Mouse (Mus musculus) hematopoietic multipotent progenitor cell, adult 10-12 weeks (in vitro differentiated cells): ENCODE results near the gene Ddit4. TPM values are rescaled to one million over a fixed set of nuclear protein-coding genes. Genes with fewer than 3 reads are reported as not detected.

Experiments used
- polyA plus RNA-seq: library from polyadenylated mRNA; stranded (reverse); fragments of >175 nt; gene quantifications from 2 replicates; pipeline ENCODE4 v1.2.3, GENCODE M21; 2012; ENCODE audit warnings: low replicate concordance

Gene Ddit4
- 49.2 and 61.1 TPM in 2 replicates for polyA plus RNA-seq

DNA sequence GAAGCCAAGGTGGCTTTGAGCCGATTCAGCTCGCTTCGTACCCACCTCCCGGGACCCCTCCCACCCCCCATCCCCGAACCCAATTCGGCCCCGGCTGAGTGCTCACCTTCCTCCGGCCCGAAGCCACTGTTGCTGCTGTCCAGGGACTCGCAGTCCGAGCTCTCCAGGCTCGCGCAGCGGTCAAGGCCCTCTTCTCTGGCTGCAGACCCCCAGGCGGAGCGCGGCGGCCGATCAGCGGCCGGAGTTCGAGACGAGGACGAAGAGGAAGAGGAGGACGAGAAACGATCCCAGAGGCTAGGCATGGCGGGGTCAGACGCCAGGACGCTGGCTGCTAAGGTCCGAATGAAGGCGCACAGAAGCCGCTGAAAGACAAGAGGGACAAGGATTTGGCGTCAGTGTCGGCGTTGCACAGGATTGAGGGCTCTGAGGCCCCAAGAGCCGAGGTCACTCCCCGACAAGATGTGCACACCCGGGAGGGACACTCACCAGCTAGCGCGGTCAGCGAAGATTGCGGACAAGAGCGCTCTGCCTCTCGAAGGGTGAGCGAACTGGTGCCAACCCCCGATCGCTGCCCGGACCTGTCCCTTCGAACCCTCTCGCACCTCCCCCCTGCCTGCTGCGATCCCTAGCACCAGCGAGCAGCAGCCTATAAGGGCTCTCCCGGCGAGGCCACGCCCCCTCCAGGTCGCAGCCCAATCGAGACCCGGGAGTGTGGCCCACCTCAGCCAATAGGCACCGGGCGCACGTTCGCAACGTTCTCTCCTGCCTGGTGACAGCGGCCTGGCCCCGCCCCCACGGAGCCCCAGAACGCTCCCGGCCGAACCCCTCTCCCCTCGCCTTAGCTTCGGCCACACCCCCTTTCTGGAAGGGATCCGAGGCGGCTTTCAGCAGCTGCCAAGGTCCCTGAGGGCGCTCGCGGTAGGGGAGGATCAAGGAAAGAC, at the start of gene Ddit4:
Gene Ddit4, minus strand, starts transcription at position 624 of the 941 bp plus-strand sequence.

Other genes with a start within 250 kb of the Ddit4 start
- 24.9 and 31.1 TPM in 2 replicates for gene Micu1, start 249.4 kb downstream of the Ddit4 start, polyA plus RNA-seq
- gene Dnajb12, start 72.3 kb downstream of the Ddit4 start, polyA plus RNA-seq = 52.1 and 54.6 TPM in 2 replicates
- gene Ascc1, start 51.0 kb upstream of the Ddit4 start, polyA plus RNA-seq = 19.7 and 36.6 TPM in 2 replicates
- gene Anapc16, start 51.3 kb upstream of the Ddit4 start, polyA plus RNA-seq = 37.0 and 80.3 TPM in 2 replicates
- gene Spock2, start 154.4 kb upstream of the Ddit4 start, polyA plus RNA-seq = 2.5 and 3.6 TPM in 2 replicates